Mouse (Mus musculus): Measurements from ENCODE around the gene Cmss1. TPM values are rescaled to one million over a fixed set of nuclear protein-coding genes. Genes with fewer than 3 reads are reported as not detected.

The Cmss1 gene
- total RNA-seq, 2 experiments from 2014 or later: 15.9 to 16.1 TPM

- DNase-seq (ENCODE audit: low spot score in 2 of 2): no peak
Observed at GRCm38 (mm10) chr16:57525476-57525875, 81.2 kb downstream of the Cmss1 start.

- no peak for DNase-seq (ENCODE audit: low spot score in 2 of 2)
Observed at GRCm38 (mm10) chr16:57525046-57525445, 81.6 kb downstream of the Cmss1 start.

- DNase-seq (ENCODE audit: low spot score in 2 of 2): no peak
Observed at GRCm38 (mm10) chr16:57515636-57516035, 91.0 kb downstream of the Cmss1 start.

- no peak for DNase-seq (ENCODE audit: low spot score in 2 of 2)
Observed at GRCm38 (mm10) chr16:57514371-57514770, 92.3 kb downstream of the Cmss1 start.

- no peak for DNase-seq (ENCODE audit: low spot score in 2 of 2)
Observed at GRCm38 (mm10) chr16:57513562-57513961, 93.1 kb downstream of the Cmss1 start.

- DNase-seq (ENCODE audit: low spot score in 2 of 2): no peak
Observed at GRCm38 (mm10) chr16:57509099-57509498, 97.6 kb downstream of the Cmss1 start.

- DNase-seq (ENCODE audit: low spot score in 2 of 2): no peak
Observed at GRCm38 (mm10) chr16:57508351-57508750, 98.3 kb downstream of the Cmss1 start.

- no peak for DNase-seq (ENCODE audit: low spot score in 2 of 2)
Observed at GRCm38 (mm10) chr16:57506133-57506532, 100.5 kb downstream of the Cmss1 start.

- no peak for DNase-seq (ENCODE audit: low spot score in 2 of 2)
Observed at GRCm38 (mm10) chr16:57504728-57505127, 101.9 kb downstream of the Cmss1 start.

GRCm38 (mm10) chr16:57502761-57503160 lies 103.9 kb downstream of the Cmss1 start:
- no peak for DNase-seq (ENCODE audit: low spot score in 2 of 2)

- no peak for DNase-seq (ENCODE audit: low spot score in 2 of 2)
Observed at GRCm38 (mm10) chr16:57502230-57502629, 104.4 kb downstream of the Cmss1 start.

- no peak for DNase-seq (ENCODE audit: low spot score in 2 of 2)
Observed at GRCm38 (mm10) chr16:57500851-57501250, 105.8 kb downstream of the Cmss1 start.

- DNase-seq (ENCODE audit: low spot score in 2 of 2): peak; percentile 9 to 41
Observed at GRCm38 (mm10) chr16:57496437-57497173, 110.1 kb downstream of the Cmss1 start.

GRCm38 (mm10) chr16:57495476-57496203 lies 111.0 kb downstream of the Cmss1 start:
- DNase-seq (ENCODE audit: low spot score in 2 of 2): no peak

GRCm38 (mm10) chr16:57491853-57492252 lies 114.8 kb downstream of the Cmss1 start:
- no peak for DNase-seq (ENCODE audit: low spot score in 2 of 2)

- DNase-seq (ENCODE audit: low spot score in 2 of 2): peak in 1 of 2 experiments; percentile 12
Observed at GRCm38 (mm10) chr16:57490691-57491090, 116.0 kb downstream of the Cmss1 start.

GRCm38 (mm10) chr16:57488661-57489060 lies 118.0 kb downstream of the Cmss1 start:
- DNase-seq (ENCODE audit: low spot score in 2 of 2): no peak

- DNase-seq (ENCODE audit: low spot score in 2 of 2): no peak
Observed at GRCm38 (mm10) chr16:57486266-57486665, 120.4 kb downstream of the Cmss1 start.

- no peak for DNase-seq (ENCODE audit: low spot score in 2 of 2)
Observed at GRCm38 (mm10) chr16:57485265-57485664, 121.4 kb downstream of the Cmss1 start.

- no peak for DNase-seq (ENCODE audit: low spot score in 2 of 2)
Observed at GRCm38 (mm10) chr16:57484043-57484795, 122.4 kb downstream of the Cmss1 start.

- DNase-seq (ENCODE audit: low spot score in 2 of 2): no peak
Observed at GRCm38 (mm10) chr16:57483503-57483902, 123.2 kb downstream of the Cmss1 start.

GRCm38 (mm10) chr16:57482911-57483310 lies 123.8 kb downstream of the Cmss1 start:
- DNase-seq (ENCODE audit: low spot score in 2 of 2): no peak

Measured in layer of hippocampus, postnatal 14 days (tissue).